Mouse (Mus musculus) ES-E14 (cell line): ENCODE results near the gene Ntn1. TPM values are rescaled to one million over a fixed set of nuclear protein-coding genes. Genes with fewer than 3 reads are reported as not detected.
A peak's percentile ranks its signal among the peaks of the same experiment; 100 is the strongest.

Source experiments
- DNase-seq: peaks from one replicate; pipeline ENCODE4 v3.0.0-alpha.2; 2013; ENCODE audit warnings: low read depth, low spot score
- H3K27ac ChIP-seq: 2 replicates; pipeline ENCODE4 v1.5.1; 2012; ENCODE audit warnings: low read depth, mild to moderate bottlenecking, low read length, moderate library complexity, mixed read lengths; ENCODE audit not compliant: poor library complexity, insufficient read depth, severe bottlenecking
- H3K36me3 ChIP-seq: 2 replicates; pipeline ENCODE4 v1.6.1; 2012; ENCODE audit warnings: mild to moderate bottlenecking, low read length, moderate library complexity, mixed read lengths; ENCODE audit not compliant: control insufficient read depth, poor library complexity, insufficient read depth, severe bottlenecking
- H3K4me1 ChIP-seq, 2 experiments: fragments of 150-350 bp in 1 of 2; sonication (generic) in 1 of 2; 2 replicates each; pipeline ENCODE4 v1.6.1; 2012; ENCODE audit warnings: low read length in 2 of 2, mild to moderate bottlenecking in 1 of 2, mixed read lengths in 1 of 2; ENCODE audit not compliant: control insufficient read depth in 2 of 2, insufficient read depth in 2 of 2, poor library complexity in 1 of 2
- H3K4me3 ChIP-seq, 2 experiments: fragments of 150-350 bp in 1 of 2; sonication (generic) in 1 of 2; 2 replicates each; pipeline ENCODE4 v1.5.1; 2012; ENCODE audit warnings: low read length in 2 of 2, low read depth in 1 of 2, mild to moderate bottlenecking in 1 of 2, mixed read lengths in 1 of 2; ENCODE audit not compliant: insufficient read depth in 1 of 2, poor library complexity in 1 of 2, severe bottlenecking in 1 of 2
- H3K9ac ChIP-seq: 2 replicates; pipeline ENCODE4 v1.6.1; 2012; ENCODE audit warnings: low read depth, mild to moderate bottlenecking, low read length, mixed read lengths; ENCODE audit not compliant: poor library complexity, insufficient read depth, severe bottlenecking
- H3K9me3 ChIP-seq: fragments of 150-350 bp; sonication (generic); 2 replicates; pipeline ENCODE4 v1.6.1; 2012; ENCODE audit warnings: low read depth, mild to moderate bottlenecking, low read length; ENCODE audit not compliant: control insufficient read depth, insufficient read depth
- CHD2 ChIP-seq: IDR thresholded peaks from 2 replicates; pipeline ENCODE4 v1.6.1; 2014; ENCODE audit warnings: mild to moderate bottlenecking, low read depth, low read length, inconsistent platforms
- HCFC1 ChIP-seq: IDR thresholded peaks from 2 replicates; pipeline ENCODE4 v1.6.1; 2012; ENCODE audit warnings: low read length, inconsistent platforms, borderline replicate concordance; ENCODE audit not compliant: insufficient read depth
- MAFK ChIP-seq: IDR thresholded peaks from 2 replicates; pipeline ENCODE4 v1.6.1; 2014; ENCODE audit warnings: mild to moderate bottlenecking, low read depth, low read length, inconsistent platforms; ENCODE audit not compliant: insufficient read depth
- ZC3H11A ChIP-seq: IDR thresholded peaks from 2 replicates; pipeline ENCODE4 v1.6.1; 2012; ENCODE audit warnings: low read depth, mild to moderate bottlenecking, inconsistent platforms, low read length, borderline replicate concordance
- ZNF384 ChIP-seq: IDR thresholded peaks from 2 replicates; pipeline ENCODE4 v1.6.1; 2012; ENCODE audit warnings: low read depth, low read length, inconsistent platforms
- in situ Hi-C, 2 experiments: fragments of 600-800 bp; cut with MboI; formaldehyde crosslinking; loops; one replicate each; pipeline ENCODE4 v1.15.1; 2025; ENCODE audit warnings: low sequenced_read_pairs in 2 of 2, inconsistent platforms in 1 of 2; ENCODE audit not compliant: unreplicated experiment in 2 of 2
- total RNA-seq: library from RNA; depleted of rRNA; stranded (reverse); fragments of 300-350 nt; gene quantifications from 2 replicates; pipeline ENCODE4 v1.2.3, GENCODE M21; 2012

The Ntn1 gene
- total RNA-seq, 1 experiment, result 22.6 TPM

- no peak for DNase-seq
- Histone ChIP-seq H3K9ac (no peak overlapping the region), H3K9me3 (no peaks in the 10 kb centered on the region), H3K27ac (no peak overlapping the region), H3K36me3 (no peaks in the 10 kb centered on the region), H3K4me3 (no peak overlapping the region), H3K4me1 (peaks cover 0 to 2% of the 10 kb centered on the region in 2 experiments; a peak in 2 of 4 replicates)
- TF ChIP-seq ZNF384 (no peak), ZC3H11A (no peak), CHD2 (no peak), MAFK (no peak), HCFC1 (no peak)
- in situ Hi-C loops, result no loop called here
Measured at GRCm38 (mm10) chr11:68435601-68436000, 35.0 kb upstream of the Ntn1 start.

- Histone ChIP-seq H3K4me3 (no peak overlapping the region), H3K27ac (no peak overlapping the region), H3K9me3 (no peaks in the 10 kb centered on the region), H3K36me3 (no peaks in the 10 kb centered on the region), H3K9ac (no peak overlapping the region), H3K4me1 (peaks cover 0 to 2% of the 10 kb centered on the region in 2 experiments; a peak in 2 of 4 replicates)
- in situ Hi-C loops, result no loop called here
- TF ChIP-seq ZNF384 (no peak), HCFC1 (no peak), MAFK (no peak), ZC3H11A (no peak), CHD2 (no peak)
- no peak for DNase-seq
Measured at GRCm38 (mm10) chr11:68434697-68435096, 34.1 kb upstream of the Ntn1 start.

- Histone ChIP-seq H3K9ac (no peak overlapping the region), H3K4me1 (peaks cover 0 to 2% of the 10 kb centered on the region in 2 experiments; a peak in 2 of 4 replicates), H3K27ac (no peak overlapping the region), H3K4me3 (no peak overlapping the region), H3K36me3 (no peaks in the 10 kb centered on the region), H3K9me3 (no peaks in the 10 kb centered on the region)
- in situ Hi-C loops, result no loop called here
- no peak for TF ChIP-seq CHD2
- TF ChIP-seq ZNF384, result no peak
- TF ChIP-seq ZC3H11A, result no peak
- TF ChIP-seq MAFK, result no peak
- TF ChIP-seq HCFC1, result no peak
- no peak for DNase-seq
Measured at GRCm38 (mm10) chr11:68433534-68433933, 32.9 kb upstream of the Ntn1 start.

GRCm38 (mm10) chr11:68432361-68433021 is 31.9 kb upstream of the Ntn1 start:
- TF ChIP-seq ZNF384 (no peak), ZC3H11A (no peak), HCFC1 (no peak), CHD2 (no peak), MAFK (no peak)
- Histone ChIP-seq H3K4me3 (peak overlapping the region; percentile 73 to 93), H3K27ac (no peak overlapping the region), H3K4me1 (peaks cover 0 to 2% of the 10 kb centered on the region in 2 experiments; a peak in 2 of 4 replicates), H3K36me3 (no peaks in the 10 kb centered on the region), H3K9ac (peak overlapping the region; percentile 72), H3K9me3 (no peaks in the 10 kb centered on the region)
- no peak for DNase-seq
- in situ Hi-C loops, result no loop called here

GRCm38 (mm10) chr11:68431699-68432360 is 31.2 kb upstream of the Ntn1 start, which contains the start of gene Pik3r5:
Gene Pik3r5, plus strand, starts transcription at chr11:68432121.
- H3K27ac ChIP-seq, result no peak within 1 kb of the TSS
- TF ChIP-seq MAFK (no peak), CHD2 (no peak), HCFC1 (no peak), ZNF384 (no peak), ZC3H11A (0 out of 2 replicates have a peak, but pooled peaks have one; percentile 20)
- no peaks in the 10 kb centered on the region for H3K9me3 ChIP-seq
- H3K36me3 ChIP-seq, result no peaks in the 10 kb centered on the region
- H3K4me1 ChIP-seq, result peaks cover 0 to 2% of the 10 kb centered on the region in 2 experiments; a peak in 2 of 4 replicates
- peak within 1 kb of the TSS; percentile 72 for H3K9ac ChIP-seq
- peak; percentile 82 for DNase-seq
- peak within 1 kb of the TSS; percentile 73 to 93 for H3K4me3 ChIP-seq
- in situ Hi-C loops, result no loop called here
